Mouse (Mus musculus): ENCODE results near the gene Tlr9.

Gene Tlr9

GRCm38 (mm10) chr9:106222261-106222851, at the start of gene Tlr9:
TSS of gene Tlr9 (plus strand) at chr9:106222598.
- no peak for DNase-seq

GRCm38 (mm10) chr9:106173363-106173762, 49.0 kb upstream of the Tlr9 start:
- no peak for DNase-seq

- no peak for DNase-seq
Measured at GRCm38 (mm10) chr9:106175552-106176200, 46.7 kb upstream of the Tlr9 start.

GRCm38 (mm10) chr9:106176769-106177168, 45.6 kb upstream of the Tlr9 start:
- DNase-seq: no peak

- DNase-seq: no peak
Measured at GRCm38 (mm10) chr9:106177799-106178198, 44.6 kb upstream of the Tlr9 start.

GRCm38 (mm10) chr9:106179454-106179853, 42.9 kb upstream of the Tlr9 start:
- DNase-seq: no peak

GRCm38 (mm10) chr9:106179964-106180363, 42.4 kb upstream of the Tlr9 start:
- DNase-seq: no peak

GRCm38 (mm10) chr9:106182146-106182545, 40.3 kb upstream of the Tlr9 start:
- no peak for DNase-seq

GRCm38 (mm10) chr9:106183996-106184395, 38.4 kb upstream of the Tlr9 start:
- DNase-seq: no peak

- no peak for DNase-seq
Measured at GRCm38 (mm10) chr9:106191355-106191754, 31.0 kb upstream of the Tlr9 start.

- DNase-seq: no peak
Measured at GRCm38 (mm10) chr9:106192024-106192423, 30.4 kb upstream of the Tlr9 start.

- DNase-seq: no peak
Measured at GRCm38 (mm10) chr9:106192998-106193397, 29.4 kb upstream of the Tlr9 start.

GRCm38 (mm10) chr9:106193930-106194807, 28.2 kb upstream of the Tlr9 start:
- no peak for DNase-seq

GRCm38 (mm10) chr9:106195693-106196092, 26.7 kb upstream of the Tlr9 start:
- DNase-seq: no peak

GRCm38 (mm10) chr9:106197081-106197713, 25.2 kb upstream of the Tlr9 start:
- no peak for DNase-seq

- DNase-seq: no peak
Measured at GRCm38 (mm10) chr9:106197732-106198131, 24.7 kb upstream of the Tlr9 start.

- peak; percentile 70 to 72 for DNase-seq
Measured at GRCm38 (mm10) chr9:106198962-106199458, 23.4 kb upstream of the Tlr9 start.

GRCm38 (mm10) chr9:106199535-106200272, 22.7 kb upstream of the Tlr9 start, which contains the start of gene Ppm1m:
TSS of gene Ppm1m (minus strand) at chr9:106199746.
- DNase-seq: no peak

- DNase-seq: no peak
Measured at GRCm38 (mm10) chr9:106201895-106202294, 20.5 kb upstream of the Tlr9 start.

- peak; percentile 87 to 90 for DNase-seq
Measured at GRCm38 (mm10) chr9:106202819-106203636, 19.4 kb upstream of the Tlr9 start, which contains the start of gene Twf2. TSS of gene Twf2 (plus strand) at chr9:106203108.
